Mouse (Mus musculus): ENCODE measurements around the gene Grid1. TPM values are rescaled to one million over a fixed set of nuclear protein-coding genes. Genes with fewer than 3 reads are reported as not detected.

Grid1 gene
- polyA plus RNA-seq, 1 experiment: 0.13 TPM

DNA sequence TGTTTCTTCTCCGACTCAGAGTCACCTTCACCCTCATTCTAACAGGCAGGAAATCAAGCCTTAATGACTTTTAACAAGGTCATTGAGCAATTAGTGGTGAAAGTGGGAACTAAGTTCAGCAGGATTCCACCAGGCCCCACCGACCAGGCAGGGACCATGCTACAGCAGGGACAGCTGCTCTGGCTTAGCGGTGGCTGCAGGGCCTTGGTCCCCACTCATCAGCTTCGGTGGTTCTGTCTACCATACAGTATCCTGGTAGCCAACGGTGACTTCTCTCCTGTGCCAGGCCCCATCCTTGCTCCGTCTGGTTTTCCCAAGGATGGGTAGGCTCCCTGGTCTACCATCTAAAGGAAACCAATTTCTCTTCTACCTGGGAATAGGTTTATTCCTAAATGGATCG is 318.2 kb downstream of the Grid1 start:
- WGBS: 77% methylated on average over 7 of the region's 7 CpGs
- H3K4me3 ChIP-seq (replicated peaks; ENCODE audit: extremely low read depth, low read depth, low read length): no peak overlapping the region
- no peak for DNase-seq
- TF ChIP-seq POLR2A (IDR thresholded peaks at IDR 0.05; ENCODE audit: borderline replicate concordance, extremely low read depth, low read depth, low read length) (no peak), CTCF (IDR thresholded peaks at IDR 0.05; ENCODE audit: insufficient read depth, low read length) (no peak)
- H3K4me1 ChIP-seq (ENCODE audit: control insufficient read depth, insufficient read depth, low read length): no peaks in the 10 kb centered on the region

DNA sequence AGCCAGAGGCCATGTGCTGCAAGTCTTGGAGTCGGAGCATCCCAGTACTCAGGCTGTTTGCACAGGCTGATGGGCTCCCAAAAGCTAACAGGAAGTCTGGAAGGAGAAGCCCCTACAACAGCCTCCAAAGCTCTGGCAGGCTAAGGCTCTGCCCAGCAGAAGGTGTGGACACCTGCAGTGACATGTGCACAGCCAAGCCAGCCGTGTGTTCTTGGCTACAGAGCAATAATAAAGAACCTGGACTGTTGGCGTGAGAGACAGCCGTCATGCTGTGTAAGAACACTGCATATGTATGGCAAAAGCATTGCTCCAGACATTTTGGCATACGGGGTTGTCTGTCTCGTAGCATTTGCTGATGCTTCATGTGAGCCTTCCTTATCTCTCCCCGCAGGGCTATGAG is 319.9 kb downstream of the Grid1 start:
- no peak for DNase-seq
- Histone ChIP-seq H3K4me1 (ENCODE audit: control insufficient read depth, insufficient read depth, low read length) (no peaks in the 10 kb centered on the region), H3K4me3 (replicated peaks; ENCODE audit: extremely low read depth, low read depth, low read length) (no peak overlapping the region)
- no peak for TF ChIP-seq POLR2A (IDR thresholded peaks at IDR 0.05; ENCODE audit: borderline replicate concordance, extremely low read depth, low read depth, low read length)
- TF ChIP-seq CTCF (IDR thresholded peaks at IDR 0.05; ENCODE audit: insufficient read depth, low read length): no peak
- WGBS: 64% methylated on average over 7 of the region's 7 CpGs

DNA sequence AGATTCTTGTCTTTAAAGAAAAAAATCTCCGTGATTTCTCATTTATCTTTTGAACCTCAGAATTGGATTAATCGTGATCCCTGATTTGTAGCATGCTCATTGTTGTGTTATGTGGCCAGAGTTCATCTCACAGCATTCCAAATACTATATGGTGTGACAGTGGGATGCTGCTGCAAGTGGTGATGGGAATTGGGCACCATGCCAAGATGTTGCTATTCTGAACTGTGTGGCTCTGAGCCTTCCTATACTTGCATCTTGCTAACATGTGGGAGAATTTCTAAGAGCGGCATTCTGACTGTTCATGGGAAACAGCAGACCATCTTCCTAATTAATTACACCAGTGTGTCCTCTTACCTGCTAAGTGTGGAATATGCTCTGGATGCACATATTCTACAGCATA is 332.5 kb downstream of the Grid1 start:
- TF ChIP-seq POLR2A (IDR thresholded peaks at IDR 0.05; ENCODE audit: borderline replicate concordance, extremely low read depth, low read depth, low read length) (no peak), CTCF (IDR thresholded peaks at IDR 0.05; ENCODE audit: insufficient read depth, low read length) (no peak)
- H3K4me3 ChIP-seq (replicated peaks; ENCODE audit: extremely low read depth, low read depth, low read length): no peak overlapping the region
- H3K4me1 ChIP-seq (ENCODE audit: control insufficient read depth, insufficient read depth, low read length): no peaks in the 10 kb centered on the region
- DNase-seq: no peak
- WGBS: 69% methylated on average over 3 of the region's 3 CpGs

DNA sequence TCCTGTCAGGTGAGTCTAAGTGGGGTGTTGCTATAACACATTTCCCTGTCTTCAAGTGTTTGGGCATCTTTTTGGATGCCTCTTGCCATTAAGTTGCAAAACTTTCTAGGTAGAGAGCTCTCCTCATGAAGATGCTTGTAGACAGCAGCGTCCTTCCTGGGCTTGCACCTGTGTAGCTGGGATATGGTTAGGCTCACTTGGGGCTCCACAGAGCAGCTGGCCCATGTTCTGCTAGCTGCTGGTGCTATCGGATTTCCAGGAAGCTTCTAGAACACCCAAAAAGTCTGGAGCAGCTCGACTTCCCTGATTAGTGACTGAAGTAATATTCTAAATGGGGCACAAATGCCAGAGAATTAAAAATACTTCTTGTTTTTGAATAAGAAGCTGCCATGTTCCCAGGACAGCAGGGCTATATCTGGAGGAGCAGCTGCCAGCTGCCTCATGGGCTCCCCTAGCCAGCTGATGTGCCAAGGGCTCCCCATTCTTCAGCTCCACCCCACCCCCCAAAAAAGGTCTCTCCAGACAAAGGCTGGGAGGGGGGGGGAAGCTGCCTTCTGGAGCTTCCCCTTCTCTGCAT is 333.9 kb downstream of the Grid1 start:
- DNase-seq: no peak
- no peak for TF ChIP-seq CTCF (IDR thresholded peaks at IDR 0.05; ENCODE audit: insufficient read depth, low read length)
- Histone ChIP-seq H3K4me1 (ENCODE audit: control insufficient read depth, insufficient read depth, low read length) (no peaks in the 10 kb centered on the region), H3K4me3 (replicated peaks; ENCODE audit: extremely low read depth, low read depth, low read length) (no peak overlapping the region)
- WGBS: 41% methylated on average over 3 of the region's 3 CpGs

DNA sequence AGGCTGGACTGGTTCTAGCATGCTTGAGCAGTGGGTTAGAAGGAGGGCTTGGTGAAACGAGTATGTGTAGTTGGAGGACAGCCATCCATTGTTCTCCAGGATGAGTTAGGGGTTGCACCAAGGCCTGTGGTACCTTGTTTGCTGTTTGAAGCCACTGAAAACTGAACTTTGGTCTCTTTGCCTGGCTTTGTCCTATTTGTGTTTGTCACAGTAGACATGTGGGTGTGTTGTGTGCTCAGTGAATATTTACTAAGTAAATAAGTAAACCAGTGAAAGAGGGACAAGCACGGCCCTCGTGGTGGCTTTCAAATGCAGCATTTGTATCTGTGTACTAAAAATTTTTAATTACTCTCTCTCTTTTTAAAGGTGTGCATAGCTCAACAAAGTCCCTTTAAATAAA is 334.5 kb downstream of the Grid1 start:
- Histone ChIP-seq H3K4me3 (replicated peaks; ENCODE audit: extremely low read depth, low read depth, low read length) (no peak overlapping the region), H3K4me1 (ENCODE audit: control insufficient read depth, insufficient read depth, low read length) (no peaks in the 10 kb centered on the region)
- 50% methylated on average over 3 of the region's 3 CpGs for WGBS
- DNase-seq: no peak
- TF ChIP-seq POLR2A (IDR thresholded peaks at IDR 0.05; ENCODE audit: borderline replicate concordance, extremely low read depth, low read depth, low read length): no peak
- no peak for TF ChIP-seq CTCF (IDR thresholded peaks at IDR 0.05; ENCODE audit: insufficient read depth, low read length)

DNA sequence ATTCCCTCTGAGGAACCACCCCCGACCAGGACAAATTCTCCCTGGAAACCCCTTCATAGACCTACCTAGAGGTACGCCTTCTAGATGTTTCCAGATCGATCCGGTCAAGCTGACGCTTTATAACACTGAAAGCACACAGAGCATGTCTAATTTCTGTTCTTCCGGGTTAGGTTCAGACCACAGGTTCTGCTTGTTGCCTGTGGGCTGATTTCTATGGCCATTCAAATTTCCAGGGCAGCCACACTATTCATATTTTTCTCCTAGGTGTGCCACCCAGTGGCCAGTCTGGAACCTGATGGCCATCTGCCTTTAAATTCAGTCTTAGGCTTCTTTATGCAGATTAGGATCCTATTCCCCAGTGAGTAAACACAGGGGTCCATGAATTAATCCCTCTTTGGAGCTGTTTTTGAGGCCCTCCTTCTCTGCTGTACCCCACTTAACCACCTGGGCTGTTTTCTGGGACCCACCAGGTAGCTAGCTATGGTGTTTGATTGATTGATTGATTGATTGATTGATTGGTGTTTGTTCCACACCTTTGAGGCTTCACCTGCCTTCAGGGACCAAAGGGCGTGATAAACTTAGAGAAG is 337.3 kb downstream of the Grid1 start:
- Histone ChIP-seq H3K4me1 (ENCODE audit: control insufficient read depth, insufficient read depth, low read length) (no peaks in the 10 kb centered on the region), H3K4me3 (replicated peaks; ENCODE audit: extremely low read depth, low read depth, low read length) (no peak overlapping the region)
- TF ChIP-seq CTCF (IDR thresholded peaks at IDR 0.05; ENCODE audit: insufficient read depth, low read length) (no peak), POLR2A (IDR thresholded peaks at IDR 0.05; ENCODE audit: borderline replicate concordance, extremely low read depth, low read depth, low read length) (no peak)
- 82% methylated on average over 7 of the region's 7 CpGs for WGBS
- no peak for DNase-seq

DNA sequence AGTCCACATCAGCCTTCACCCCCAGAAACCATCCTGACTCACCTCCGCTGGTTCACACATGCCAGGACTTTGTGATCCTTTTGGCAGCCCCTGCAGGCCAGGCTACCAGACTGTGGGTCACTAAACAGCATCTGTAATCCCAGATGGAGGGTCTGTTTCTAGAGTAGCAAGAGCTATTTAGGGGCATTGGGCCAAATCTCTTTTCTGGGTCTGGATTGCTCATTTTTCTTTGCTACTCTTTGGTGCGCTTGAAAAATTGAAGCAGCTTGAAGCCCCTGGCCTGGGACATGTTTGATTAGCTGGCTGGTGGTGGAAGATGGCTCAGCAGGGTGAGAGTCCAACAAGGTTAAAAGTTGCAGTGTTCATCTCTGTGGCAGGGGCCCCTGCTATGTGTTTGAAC is 339.4 kb downstream of the Grid1 start:
- 81% methylated on average over 2 of the region's 2 CpGs for WGBS
- no peak for TF ChIP-seq CTCF (IDR thresholded peaks at IDR 0.05; ENCODE audit: insufficient read depth, low read length)
- no peak for TF ChIP-seq POLR2A (IDR thresholded peaks at IDR 0.05; ENCODE audit: borderline replicate concordance, extremely low read depth, low read depth, low read length)
- no peaks in the 10 kb centered on the region for H3K4me1 ChIP-seq (ENCODE audit: control insufficient read depth, insufficient read depth, low read length)
- no peak overlapping the region for H3K4me3 ChIP-seq (replicated peaks; ENCODE audit: extremely low read depth, low read depth, low read length)
- DNase-seq: no peak

DNA sequence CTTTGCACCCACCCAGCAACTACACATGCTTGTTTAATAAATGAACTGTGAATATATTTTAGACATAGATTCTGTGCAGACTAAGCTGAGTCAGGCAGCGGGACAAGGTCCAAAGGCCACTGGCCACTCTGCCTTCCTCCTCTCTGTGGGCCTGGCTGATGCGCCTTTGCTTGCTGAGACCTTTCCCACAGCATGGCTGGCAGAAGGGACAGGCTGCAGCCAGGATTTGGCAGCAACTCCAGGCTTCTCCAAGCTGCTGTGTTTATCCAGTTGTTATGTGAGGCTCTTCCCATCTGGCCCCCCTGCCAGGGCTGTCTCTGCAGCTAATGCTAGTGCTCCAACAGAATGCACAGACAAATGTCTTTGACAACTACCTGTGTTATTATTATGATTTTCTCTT is 347.5 kb downstream of the Grid1 start:
- 52% methylated on average over 2 of the region's 2 CpGs for WGBS
- TF ChIP-seq POLR2A (IDR thresholded peaks at IDR 0.05; ENCODE audit: borderline replicate concordance, extremely low read depth, low read depth, low read length): no peak
- TF ChIP-seq CTCF (IDR thresholded peaks at IDR 0.05; ENCODE audit: insufficient read depth, low read length): no peak
- Histone ChIP-seq H3K4me3 (replicated peaks; ENCODE audit: extremely low read depth, low read depth, low read length) (no peak overlapping the region), H3K4me1 (ENCODE audit: control insufficient read depth, insufficient read depth, low read length) (no peaks in the 10 kb centered on the region)
- no peak for DNase-seq

DNA sequence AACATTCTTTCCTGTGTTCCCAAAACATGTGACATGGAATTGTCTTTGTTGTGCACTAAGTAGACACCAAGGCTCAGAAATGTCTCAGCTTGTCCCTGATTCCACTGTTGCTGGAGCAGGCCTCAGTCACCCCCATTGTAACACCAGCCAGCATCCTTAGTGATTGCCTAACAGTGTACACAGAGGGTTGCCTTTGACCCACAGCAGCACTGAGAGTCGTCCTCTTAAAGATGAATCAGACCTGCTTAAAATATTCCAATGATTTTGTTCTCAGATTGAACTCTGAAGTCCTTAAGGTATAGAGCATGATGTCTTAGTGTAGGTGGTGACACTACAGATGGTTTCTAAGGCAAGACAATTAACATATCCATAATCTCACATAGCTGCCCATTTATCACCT is 354.0 kb downstream of the Grid1 start:
- WGBS: 43% methylated on average over 1 of the region's 1 CpGs
- DNase-seq: no peak
- TF ChIP-seq CTCF (IDR thresholded peaks at IDR 0.05; ENCODE audit: insufficient read depth, low read length) (no peak), POLR2A (IDR thresholded peaks at IDR 0.05; ENCODE audit: borderline replicate concordance, extremely low read depth, low read depth, low read length) (no peak)
- Histone ChIP-seq H3K4me3 (replicated peaks; ENCODE audit: extremely low read depth, low read depth, low read length) (no peak overlapping the region), H3K4me1 (ENCODE audit: control insufficient read depth, insufficient read depth, low read length) (no peaks in the 10 kb centered on the region)

DNA sequence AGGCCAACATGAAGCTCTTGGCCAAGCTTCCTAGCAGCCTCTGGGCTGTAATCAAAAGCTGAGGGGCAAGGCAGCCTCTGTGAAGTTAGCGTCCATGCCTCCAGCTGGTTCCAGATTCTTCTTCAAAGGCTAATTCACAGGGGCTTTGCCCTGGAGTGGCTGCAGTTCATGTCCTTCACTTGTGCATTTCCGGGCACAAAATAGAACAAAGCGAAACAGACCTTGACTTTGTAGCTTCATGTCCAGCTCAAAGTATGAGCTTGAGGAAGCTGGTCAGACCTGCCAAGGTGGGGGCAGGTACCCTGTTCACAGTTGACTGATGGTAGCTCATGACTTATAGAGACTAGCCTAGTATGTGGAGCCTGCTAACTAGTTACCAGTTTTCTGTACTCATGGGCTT is 356.1 kb downstream of the Grid1 start:
- Histone ChIP-seq H3K4me1 (ENCODE audit: control insufficient read depth, insufficient read depth, low read length) (no peaks in the 10 kb centered on the region), H3K4me3 (replicated peaks; ENCODE audit: extremely low read depth, low read depth, low read length) (no peak overlapping the region)
- no peak for TF ChIP-seq POLR2A (IDR thresholded peaks at IDR 0.05; ENCODE audit: borderline replicate concordance, extremely low read depth, low read depth, low read length)
- TF ChIP-seq CTCF (IDR thresholded peaks at IDR 0.05; ENCODE audit: insufficient read depth, low read length): no peak
- WGBS: 88% methylated on average over 3 of the region's 3 CpGs
- no peak for DNase-seq
